Mouse (Mus musculus) hindbrain, embryonic 11.5 days (tissue): Measurements from ENCODE around the gene Vdac1. TPM values are rescaled to one million over a fixed set of nuclear protein-coding genes. Genes with fewer than 3 reads are reported as not detected.

Source experiments
- ATAC-seq: fragments of 200-750 bp; cut with Nextera tagmentation; 2 replicates; pipeline ENCODE4 v1.8.0; 2017; ENCODE audit warnings: mild to moderate bottlenecking, moderate TSS enrichment, moderate library complexity; ENCODE audit not compliant: low FRiP score
- DNase-seq: peaks from one replicate; pipeline ENCODE4 v3.0.0-alpha.2; 2015; ENCODE audit warnings: low spot score
- H3K27ac ChIP-seq: fragments of 300-500 bp; sonication (generic); 2 replicates; pipeline ENCODE4 v1.5.1; 2014; ENCODE audit warnings: mild to moderate bottlenecking, low read depth, low read length
- H3K27me3 ChIP-seq: fragments of 300-500 bp; sonication (generic); 2 replicates; pipeline ENCODE4 v1.6.1; 2014; ENCODE audit warnings: mild to moderate bottlenecking, low read length, moderate library complexity, mixed read lengths; ENCODE audit not compliant: control insufficient read depth, insufficient read depth
- H3K36me3 ChIP-seq: fragments of 300-500 bp; sonication (generic); 2 replicates; pipeline ENCODE4 v1.6.1; 2014; ENCODE audit warnings: mild to moderate bottlenecking, low read length, moderate library complexity, mixed read lengths; ENCODE audit not compliant: control insufficient read depth, insufficient read depth
- H3K4me1 ChIP-seq: fragments of 300-500 bp; sonication (generic); replicated peaks from 2 replicates; pipeline ENCODE4 v1.6.1; 2014; ENCODE audit warnings: low read length, mixed read lengths; ENCODE audit not compliant: control insufficient read depth, insufficient read depth
- H3K4me2 ChIP-seq: fragments of 300-500 bp; sonication (generic); replicated peaks from 2 replicates; pipeline ENCODE4 v1.6.1; 2014; ENCODE audit warnings: mild to moderate bottlenecking, low read depth, low read length
- H3K4me3 ChIP-seq: fragments of 300-500 bp; sonication (generic); 2 replicates; pipeline ENCODE4 v1.5.1; 2014; ENCODE audit warnings: low read depth, low read length
- H3K9ac ChIP-seq: fragments of 300-500 bp; sonication (generic); 2 replicates; pipeline ENCODE4 v1.6.1; 2014; ENCODE audit warnings: low read depth, low read length
- H3K9me3 ChIP-seq: fragments of 300-500 bp; sonication (generic); 2 replicates; pipeline ENCODE4 v1.6.1; 2016; ENCODE audit warnings: low read length; ENCODE audit not compliant: control insufficient read depth
- WGBS: fragments of 180-500 bp; shearing (Covaris S2); extraction: QIAGEN DNeasy Blood & Tissue Kit; methylation state at CpG from one replicate; pipeline ENCODE4 v1.1.7; 2014; 5-methylcytosine and 5-hydroxymethylcytosine counted together
- polyA plus RNA-seq: library from polyadenylated mRNA; unstranded; fragments of >200 nt; fragmentation: Nextera tagmentation; extraction: Ambion mirVana; gene quantifications from 2 replicates; pipeline ENCODE4 v1.2.1, GENCODE M21; 2014

The Vdac1 gene
- polyA plus RNA-seq, 1 experiment from 2014 or later = 205 TPM

DNA sequence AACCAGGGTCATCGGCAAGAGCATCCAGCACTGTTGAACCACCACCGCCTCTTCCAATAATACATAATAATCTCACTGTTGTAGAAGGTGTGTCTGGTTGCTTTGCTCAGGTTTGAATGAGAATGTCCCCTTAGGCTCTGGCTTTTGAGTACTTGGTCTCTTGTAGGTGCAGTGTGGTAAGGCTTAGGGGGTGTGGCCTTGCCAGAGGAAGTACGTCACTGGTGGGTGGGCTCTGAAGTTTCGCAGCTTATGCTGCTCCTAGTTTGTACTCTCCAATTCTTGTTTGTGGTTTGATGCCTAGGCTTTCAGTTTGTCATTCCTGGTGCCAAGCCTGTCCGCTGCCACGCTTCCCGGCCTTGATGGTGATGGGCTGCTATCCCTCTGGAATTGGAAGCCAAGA, 29.3 kb downstream of the Vdac1 start:
- Histone ChIP-seq H3K4me1 (no peaks in the 10 kb centered on the region), H3K9ac (no peak overlapping the region), H3K27ac (no peak overlapping the region), H3K4me3 (no peak overlapping the region), H3K9me3 (no peaks in the 10 kb centered on the region), H3K36me3 (peaks cover 5% of the 10 kb centered on the region), H3K27me3 (no peaks in the 10 kb centered on the region), H3K4me2 (no peak overlapping the region)
- WGBS = 91% methylated on average over 7 of the region's 7 CpGs
- ATAC-seq (no peak), DNase-seq (no peak)

DNA sequence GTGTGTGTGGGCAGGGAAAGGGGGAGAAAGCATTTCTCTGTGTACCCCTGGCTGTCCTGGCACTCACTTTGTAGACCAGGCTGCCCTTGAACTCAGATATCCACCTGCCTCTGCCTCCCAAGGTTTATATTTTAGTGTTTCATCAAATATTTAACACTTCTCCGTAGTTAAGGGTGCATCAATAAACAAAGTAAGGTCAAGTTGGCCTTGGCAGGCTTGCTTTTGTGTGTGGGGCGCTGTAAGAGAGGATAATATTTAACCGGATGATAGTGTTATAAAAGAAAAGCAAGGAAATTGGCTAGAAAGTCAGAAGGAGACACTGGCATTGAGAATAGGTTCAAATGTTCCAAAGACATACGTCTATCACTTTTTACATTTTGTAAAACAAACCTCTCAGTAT, 33.8 kb downstream of the Vdac1 start:
- Histone ChIP-seq H3K4me3 (no peak overlapping the region), H3K27me3 (no peaks in the 10 kb centered on the region), H3K4me2 (no peak overlapping the region), H3K36me3 (no peaks in the 10 kb centered on the region), H3K27ac (no peak overlapping the region), H3K9me3 (no peaks in the 10 kb centered on the region), H3K9ac (no peak overlapping the region), H3K4me1 (no peaks in the 10 kb centered on the region)
- ATAC-seq (no peak), DNase-seq (no peak)
- WGBS = 79% methylated on average over 4 of the region's 4 CpGs

DNA sequence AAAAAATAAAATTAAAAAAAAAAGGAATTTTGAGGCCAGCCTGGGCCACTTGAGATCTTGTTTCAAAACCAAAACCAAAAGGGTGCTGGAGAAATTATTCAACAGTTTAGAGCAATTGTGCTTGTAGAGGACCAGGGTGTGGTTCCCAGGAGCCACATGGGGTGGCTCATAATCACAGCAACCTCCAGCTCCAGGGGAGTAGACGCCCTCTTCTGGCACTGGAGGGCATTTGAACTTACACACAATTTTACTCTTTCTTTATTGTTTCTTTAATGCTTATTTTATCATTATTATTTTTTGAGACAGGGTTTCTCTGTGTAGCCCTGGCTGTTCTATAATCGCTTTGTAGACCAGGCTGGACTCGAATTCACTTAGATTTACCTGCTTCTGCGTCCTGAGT, 34.7 kb downstream of the Vdac1 start:
- H3K36me3 ChIP-seq = no peaks in the 10 kb centered on the region
- no peak for ATAC-seq
- WGBS = 28% methylated on average over 4 of the region's 4 CpGs
- no peak overlapping the region for H3K9ac ChIP-seq
- no peak overlapping the region for H3K27ac ChIP-seq
- no peak for DNase-seq
- no peaks in the 10 kb centered on the region for H3K4me1 ChIP-seq
- no peaks in the 10 kb centered on the region for H3K9me3 ChIP-seq
- no peak overlapping the region for H3K4me2 ChIP-seq
- no peaks in the 10 kb centered on the region for H3K27me3 ChIP-seq
- peak overlapping the region; percentile 98; the same call in 1 of the 2 replicates for H3K4me3 ChIP-seq

DNA sequence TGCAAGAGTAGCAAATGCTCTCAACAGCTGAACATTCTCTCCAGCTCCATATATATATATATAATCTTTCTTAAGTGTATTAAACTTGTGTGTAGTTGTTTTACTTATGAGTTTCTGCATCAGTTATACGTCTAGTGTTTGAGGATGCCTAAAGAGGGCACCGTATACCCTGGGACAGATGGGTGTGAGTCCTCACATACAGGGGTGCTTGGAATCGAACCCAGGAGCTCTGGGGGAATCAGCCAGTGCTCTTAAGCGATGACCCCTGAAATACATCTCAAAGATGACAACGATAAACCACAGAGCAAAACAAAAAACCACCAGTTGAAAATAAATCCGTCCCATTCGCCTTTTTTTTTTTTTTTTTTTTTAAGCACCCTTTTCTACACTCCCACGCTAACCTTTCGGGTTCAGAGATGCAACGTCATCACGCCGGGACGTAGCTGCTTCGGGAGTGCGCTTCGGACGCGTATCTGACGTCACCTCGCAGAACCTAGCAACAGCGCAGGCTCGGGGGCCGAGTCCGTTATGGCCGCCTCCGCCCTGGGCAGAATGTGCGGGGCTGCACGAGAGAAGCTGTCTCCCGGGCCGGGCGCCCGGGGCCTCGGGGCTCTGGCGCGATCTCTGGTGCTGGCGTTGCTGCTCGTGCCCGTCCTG, 35.4 kb downstream of the Vdac1 start, which contains the start of gene 9530068E07Rik:
Gene 9530068E07Rik, plus strand, starts transcription at position 489 of the 657 bp plus-strand sequence.
- ATAC-seq = peak; percentile 94
- DNase-seq = peak; percentile 94
- H3K36me3 ChIP-seq = no peaks in the 10 kb centered on the region
- no peaks in the 10 kb centered on the region for H3K9me3 ChIP-seq
- peak within 1 kb of the TSS; percentile 87 for H3K27ac ChIP-seq
- peak within 1 kb of the TSS; percentile 98 for H3K4me3 ChIP-seq
- peak within 1 kb of the TSS; percentile 97 for H3K9ac ChIP-seq
- no peaks in the 10 kb centered on the region for H3K27me3 ChIP-seq
- no peaks in the 10 kb centered on the region for H3K4me1 ChIP-seq
- peak within 1 kb of the TSS; percentile 58 for H3K4me2 ChIP-seq
- WGBS = 2% methylated on average over 38 of the region's 38 CpGs

DNA sequence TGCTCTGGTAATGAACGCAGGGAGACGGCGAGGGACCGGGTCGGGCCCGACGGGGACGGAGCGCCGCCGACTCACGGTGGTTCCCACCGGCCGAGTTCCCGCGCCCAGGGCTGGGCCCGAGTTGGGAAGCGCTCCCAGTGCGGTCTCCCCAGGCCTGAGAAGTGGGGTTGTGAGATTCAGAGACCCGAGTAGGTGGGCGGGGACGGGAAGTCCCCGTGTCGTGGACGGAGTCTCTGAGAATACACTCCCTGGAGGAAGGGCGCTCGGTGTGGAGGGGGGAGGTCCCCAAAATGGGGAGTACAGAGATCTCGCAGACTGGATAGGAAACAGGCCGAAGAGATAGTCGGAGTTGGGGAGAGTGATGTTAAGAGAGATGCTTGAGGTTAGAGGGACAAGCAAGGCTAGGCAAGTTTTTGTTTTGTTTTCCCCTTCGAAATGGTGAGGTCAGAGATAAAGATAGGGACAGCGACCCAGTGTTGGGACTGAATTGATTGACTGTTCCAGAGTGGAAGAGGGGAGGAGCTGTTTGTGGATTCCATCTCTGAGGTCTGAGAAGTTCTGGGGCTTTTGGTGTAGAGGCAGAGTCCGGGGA, 36.0 kb downstream of the Vdac1 start:
- ATAC-seq (peak; percentile 85), DNase-seq (no peak)
- peak overlapping the region; percentile 98 for H3K4me3 ChIP-seq
- H3K27ac ChIP-seq = peak overlapping the region; percentile 87
- under 1% methylated on average over 33 of the region's 33 CpGs for WGBS
- no peaks in the 10 kb centered on the region for H3K36me3 ChIP-seq
- no peaks in the 10 kb centered on the region for H3K9me3 ChIP-seq
- H3K4me1 ChIP-seq = no peaks in the 10 kb centered on the region
- H3K9ac ChIP-seq = peak overlapping the region; percentile 97
- H3K4me2 ChIP-seq = peak overlapping the region; percentile 58
- no peaks in the 10 kb centered on the region for H3K27me3 ChIP-seq

DNA sequence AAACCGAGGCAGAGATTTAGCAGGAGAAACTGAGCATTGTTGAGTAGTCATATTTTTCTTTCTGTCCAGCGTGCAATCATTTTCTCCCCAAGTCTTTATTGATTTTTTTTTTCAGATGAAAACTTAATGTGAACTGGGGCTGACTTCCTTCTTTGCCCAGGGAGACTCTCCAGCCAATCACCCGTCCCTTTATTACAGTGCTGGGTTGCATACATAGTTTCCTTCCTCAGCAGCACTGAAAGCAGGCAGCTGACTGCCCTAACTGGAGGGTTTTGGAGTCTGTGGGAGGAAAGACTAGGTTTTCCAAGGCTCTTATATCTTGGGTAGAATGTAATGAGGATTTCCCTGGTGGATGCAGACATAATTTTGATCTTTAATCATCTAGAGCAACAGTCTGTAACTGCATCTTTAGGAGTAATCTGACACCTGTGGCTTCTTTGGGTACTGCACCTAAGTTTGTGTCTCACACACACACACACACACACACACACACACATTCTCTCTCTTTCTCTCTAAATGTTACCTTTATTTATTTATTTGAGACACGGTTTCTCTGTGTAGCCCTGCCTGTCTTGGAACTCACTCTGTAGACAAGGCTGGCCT, 36.8 kb downstream of the Vdac1 start:
- H3K4me3 ChIP-seq = peak overlapping the region; percentile 98
- H3K4me1 ChIP-seq = no peaks in the 10 kb centered on the region
- peak; percentile 25 for DNase-seq
- no peaks in the 10 kb centered on the region for H3K9me3 ChIP-seq
- peak overlapping the region; percentile 58 for H3K4me2 ChIP-seq
- no peaks in the 10 kb centered on the region for H3K27me3 ChIP-seq
- no peak for ATAC-seq
- H3K27ac ChIP-seq = no peak overlapping the region
- WGBS = 86% methylated on average over 4 of the region's 4 CpGs
- no peaks in the 10 kb centered on the region for H3K36me3 ChIP-seq
- no peak overlapping the region for H3K9ac ChIP-seq

DNA sequence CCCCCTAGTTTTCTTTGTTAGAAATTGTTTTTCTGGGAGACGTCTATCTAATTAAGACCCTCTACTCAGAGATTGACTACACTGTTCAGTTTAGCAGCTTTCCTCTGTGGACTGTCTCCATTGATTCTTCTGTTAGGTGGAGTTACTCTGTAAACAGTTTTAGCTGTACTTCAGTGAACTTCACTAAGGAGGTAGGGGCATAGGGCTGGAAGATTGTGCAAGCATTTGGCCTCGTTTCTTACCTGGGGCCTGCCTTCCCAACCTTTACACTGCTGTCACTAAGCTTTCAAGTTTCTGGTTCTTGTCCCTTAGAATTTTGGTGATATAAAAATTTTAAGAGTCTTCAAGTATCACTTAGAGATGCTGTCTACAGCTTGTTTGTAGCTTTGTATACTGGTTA, 40.8 kb downstream of the Vdac1 start:
- DNase-seq (no peak), ATAC-seq (no peak)
- H3K9me3 ChIP-seq = no peaks in the 10 kb centered on the region
- H3K4me2 ChIP-seq = no peak overlapping the region
- WGBS = 72% methylated on average over 2 of the region's 2 CpGs
- H3K36me3 ChIP-seq = 0 out of 2 replicates have a peak, but pooled peaks cover 2% of the 10 kb centered on the region
- H3K27ac ChIP-seq = no peak overlapping the region
- H3K27me3 ChIP-seq = no peaks in the 10 kb centered on the region
- H3K4me1 ChIP-seq = no peaks in the 10 kb centered on the region
- no peak overlapping the region for H3K4me3 ChIP-seq
- H3K9ac ChIP-seq = no peak overlapping the region

DNA sequence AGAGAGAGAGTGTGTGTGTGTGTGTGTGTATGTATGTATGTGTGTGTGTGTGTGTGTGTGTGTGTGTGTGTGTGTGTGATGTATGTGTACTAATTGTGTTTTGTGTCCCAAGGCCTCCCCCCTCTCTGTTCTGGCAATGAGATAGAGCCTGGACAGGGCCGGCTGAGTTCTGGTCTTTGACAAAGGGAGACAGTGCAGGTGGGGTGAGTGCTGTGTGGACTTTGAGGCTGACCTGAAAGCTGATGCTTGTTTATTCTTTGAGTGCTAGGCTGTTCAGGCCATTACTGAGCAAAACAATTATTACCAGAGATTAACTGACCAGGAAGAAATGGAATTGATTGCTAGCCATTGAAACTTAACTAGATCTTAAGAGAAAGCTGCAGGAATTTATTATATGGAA, 41.9 kb downstream of the Vdac1 start:
- no peak for DNase-seq
- Histone ChIP-seq H3K4me3 (no peak overlapping the region), H3K27ac (no peak overlapping the region), H3K4me1 (no peaks in the 10 kb centered on the region), H3K36me3 (0 out of 2 replicates have a peak, but pooled peaks cover 2% of the 10 kb centered on the region), H3K9me3 (no peaks in the 10 kb centered on the region), H3K9ac (no peak overlapping the region), H3K27me3 (no peaks in the 10 kb centered on the region), H3K4me2 (no peak overlapping the region)
- ATAC-seq = no peak
- 70% methylated on average over 1 of the region's 1 CpGs for WGBS
